Mouse (Mus musculus) intestine, embryonic 16.5 days (tissue): Measurements from ENCODE around the gene Vav2. TPM values are rescaled to one million over a fixed set of nuclear protein-coding genes. Genes with fewer than 3 reads are reported as not detected.

Source experiments
- ATAC-seq: fragments of 200-750 bp; cut with Nextera tagmentation; 2 replicates; pipeline ENCODE4 v1.8.0; 2017; ENCODE audit warnings: moderate TSS enrichment, moderate library complexity
- H3K27ac ChIP-seq: fragments of 300-500 bp; sonication (generic); 2 replicates; pipeline ENCODE4 v1.5.1; 2014; ENCODE audit warnings: mild to moderate bottlenecking, low read length
- H3K27me3 ChIP-seq: fragments of 300-500 bp; sonication (generic); replicated peaks from 2 replicates; pipeline ENCODE4 v1.6.1; 2014; ENCODE audit warnings: low read length, control low read depth, mixed read lengths; ENCODE audit not compliant: control insufficient read depth, insufficient read depth
- H3K36me3 ChIP-seq: fragments of 300-500 bp; sonication (generic); 2 replicates; pipeline ENCODE4 v1.6.1; 2014; ENCODE audit warnings: low read length, control low read depth; ENCODE audit not compliant: control insufficient read depth, insufficient read depth
- H3K4me1 ChIP-seq: fragments of 300-500 bp; sonication (generic); 2 replicates; pipeline ENCODE4 v1.6.1; 2014; ENCODE audit warnings: low read length, control low read depth, mixed read lengths; ENCODE audit not compliant: control insufficient read depth, insufficient read depth
- H3K4me2 ChIP-seq: fragments of 300-500 bp; sonication (generic); 2 replicates; pipeline ENCODE4 v1.6.1; 2014; ENCODE audit warnings: low read depth, low read length, control low read depth
- H3K4me3 ChIP-seq: fragments of 300-500 bp; sonication (generic); 2 replicates; pipeline ENCODE4 v1.5.1; 2014; ENCODE audit warnings: mild to moderate bottlenecking, low read length
- H3K9ac ChIP-seq: fragments of 300-500 bp; sonication (generic); 2 replicates; pipeline ENCODE4 v1.6.1; 2014; ENCODE audit warnings: low read depth, low read length
- H3K9me3 ChIP-seq: fragments of 300-500 bp; sonication (generic); 2 replicates; pipeline ENCODE4 v1.6.1; 2016; ENCODE audit warnings: low read length, control low read depth; ENCODE audit not compliant: control insufficient read depth
- WGBS: fragments of 180-500 bp; shearing (Covaris S2); extraction: QIAGEN DNeasy Blood & Tissue Kit; methylation state at CpG from one replicate; pipeline ENCODE4 v1.1.7; 2014; 5-methylcytosine and 5-hydroxymethylcytosine counted together
- polyA plus RNA-seq: library from polyadenylated mRNA; unstranded; fragments of >200 nt; fragmentation: Nextera tagmentation; extraction: Ambion mirVana; gene quantifications from 2 replicates; pipeline ENCODE4 v1.2.1, GENCODE M21; 2015

Vav2 gene
- polyA plus RNA-seq, 1 experiment from 2014 or later = 4.8 TPM

GRCm38 (mm10) chr2:27312500-27312899 lies 114.3 kb downstream of the Vav2 start:
- Histone ChIP-seq H3K27ac (no peak overlapping the region), H3K4me3 (no peak overlapping the region), H3K9ac (no peak overlapping the region), H3K36me3 (no peaks in the 10 kb centered on the region), H3K9me3 (no peaks in the 10 kb centered on the region), H3K4me1 (peaks cover 8% of the 10 kb centered on the region), H3K4me2 (no peak overlapping the region), H3K27me3 (no peaks in the 10 kb centered on the region)
- ATAC-seq = peak; percentile 52; the same call in 1 of the 2 replicates
- WGBS = 53% methylated on average over 3 of the region's 3 CpGs

- no peaks in the 10 kb centered on the region for H3K36me3 ChIP-seq
- H3K27me3 ChIP-seq = no peaks in the 10 kb centered on the region
- WGBS = 90% methylated on average over 3 of the region's 3 CpGs
- H3K4me3 ChIP-seq = no peak overlapping the region
- H3K9me3 ChIP-seq = no peaks in the 10 kb centered on the region
- H3K27ac ChIP-seq = no peak overlapping the region
- ATAC-seq = no peak
- no peak overlapping the region for H3K9ac ChIP-seq
- peaks cover 8% of the 10 kb centered on the region for H3K4me1 ChIP-seq
- no peak overlapping the region for H3K4me2 ChIP-seq
These were observed 115.2 kb downstream of the Vav2 start for GRCm38 (mm10) chr2:27311606-27312005.

GRCm38 (mm10) chr2:27310908-27311307 lies 115.9 kb downstream of the Vav2 start:
- Histone ChIP-seq H3K9ac (no peak overlapping the region), H3K4me1 (peaks cover 8% of the 10 kb centered on the region), H3K36me3 (no peaks in the 10 kb centered on the region), H3K4me2 (no peak overlapping the region), H3K9me3 (no peaks in the 10 kb centered on the region), H3K4me3 (no peak overlapping the region), H3K27me3 (no peaks in the 10 kb centered on the region), H3K27ac (no peak overlapping the region)
- ATAC-seq = no peak
- 86% methylated on average over 5 of the region's 5 CpGs for WGBS

GRCm38 (mm10) chr2:27310221-27310620 lies 116.6 kb downstream of the Vav2 start:
- no peaks in the 10 kb centered on the region for H3K36me3 ChIP-seq
- H3K4me2 ChIP-seq = no peak overlapping the region
- ATAC-seq = no peak
- H3K27ac ChIP-seq = no peak overlapping the region
- H3K4me3 ChIP-seq = no peak overlapping the region
- no peak overlapping the region for H3K9ac ChIP-seq
- WGBS = 78% methylated on average over 5 of the region's 5 CpGs
- H3K27me3 ChIP-seq = no peaks in the 10 kb centered on the region
- H3K4me1 ChIP-seq = peaks cover 8% of the 10 kb centered on the region
- H3K9me3 ChIP-seq = no peaks in the 10 kb centered on the region

- Histone ChIP-seq H3K36me3 (no peaks in the 10 kb centered on the region), H3K9me3 (no peaks in the 10 kb centered on the region), H3K9ac (no peak overlapping the region), H3K4me2 (no peak overlapping the region), H3K27me3 (no peaks in the 10 kb centered on the region), H3K4me1 (no peaks in the 10 kb centered on the region), H3K27ac (no peak overlapping the region), H3K4me3 (no peak overlapping the region)
- 86% methylated on average over 8 of the region's 8 CpGs for WGBS
- no peak for ATAC-seq
These were observed 120.2 kb downstream of the Vav2 start for GRCm38 (mm10) chr2:27306628-27307027.

GRCm38 (mm10) chr2:27304741-27305140 lies 122.1 kb downstream of the Vav2 start:
- 56% methylated on average over 13 of the region's 13 CpGs for WGBS
- H3K4me2 ChIP-seq = no peak overlapping the region
- H3K27me3 ChIP-seq = no peaks in the 10 kb centered on the region
- H3K4me1 ChIP-seq = peaks cover 4% of the 10 kb centered on the region; the same call in 1 of the 2 replicates
- no peaks in the 10 kb centered on the region for H3K36me3 ChIP-seq
- H3K4me3 ChIP-seq = no peak overlapping the region
- H3K27ac ChIP-seq = no peak overlapping the region
- peak; percentile 44; the same call in 1 of the 2 replicates for ATAC-seq
- H3K9ac ChIP-seq = no peak overlapping the region
- H3K9me3 ChIP-seq = no peaks in the 10 kb centered on the region

- Histone ChIP-seq H3K4me3 (no peak overlapping the region), H3K36me3 (no peaks in the 10 kb centered on the region), H3K9ac (no peak overlapping the region), H3K4me1 (peaks cover 4% of the 10 kb centered on the region; the same call in 1 of the 2 replicates), H3K4me2 (no peak overlapping the region), H3K9me3 (no peaks in the 10 kb centered on the region), H3K27ac (no peak overlapping the region), H3K27me3 (no peaks in the 10 kb centered on the region)
- no peak for ATAC-seq
These were observed 122.8 kb downstream of the Vav2 start for GRCm38 (mm10) chr2:27304074-27304473.

GRCm38 (mm10) chr2:27301444-27302111 lies 125.3 kb downstream of the Vav2 start:
- no peaks in the 10 kb centered on the region for H3K9me3 ChIP-seq
- ATAC-seq = no peak
- H3K27ac ChIP-seq = no peak overlapping the region
- H3K9ac ChIP-seq = no peak overlapping the region
- H3K4me2 ChIP-seq = no peak overlapping the region
- H3K4me1 ChIP-seq = peaks cover 4% of the 10 kb centered on the region; the same call in 1 of the 2 replicates
- H3K4me3 ChIP-seq = no peak overlapping the region
- no peaks in the 10 kb centered on the region for H3K36me3 ChIP-seq
- 62% methylated on average over 12 of the region's 12 CpGs for WGBS
- H3K27me3 ChIP-seq = no peaks in the 10 kb centered on the region

- Histone ChIP-seq H3K27ac (no peak overlapping the region), H3K9me3 (no peaks in the 10 kb centered on the region), H3K4me2 (no peak overlapping the region), H3K4me3 (no peak overlapping the region), H3K36me3 (no peaks in the 10 kb centered on the region), H3K9ac (no peak overlapping the region), H3K4me1 (peaks cover 4% of the 10 kb centered on the region; the same call in 1 of the 2 replicates), H3K27me3 (no peaks in the 10 kb centered on the region)
- 76% methylated on average over 13 of the region's 13 CpGs for WGBS
- no peak for ATAC-seq
These were observed 125.9 kb downstream of the Vav2 start for GRCm38 (mm10) chr2:27300725-27301443.
